Mouse (Mus musculus) intestine, postnatal 0 days (tissue): ENCODE measurements around the gene Aebp2. TPM values are rescaled to one million over a fixed set of nuclear protein-coding genes. Genes with fewer than 3 reads are reported as not detected.

Experiments used
- ATAC-seq: fragments of 200-750 bp; cut with Nextera tagmentation; 2 replicates; pipeline ENCODE4 v1.8.0; 2017; ENCODE audit warnings: mild to moderate bottlenecking, moderate TSS enrichment, moderate library complexity
- H3K27ac ChIP-seq: fragments of 300-500 bp; sonication (generic); 2 replicates; pipeline ENCODE4 v1.5.1; 2014; ENCODE audit warnings: mild to moderate bottlenecking, low read depth, low read length, moderate library complexity
- H3K27me3 ChIP-seq: fragments of 300-500 bp; sonication (generic); replicated peaks from 2 replicates; pipeline ENCODE4 v1.6.1; 2014; ENCODE audit warnings: low read length, mixed read lengths; ENCODE audit not compliant: control insufficient read depth, insufficient read depth
- H3K36me3 ChIP-seq: fragments of 300-500 bp; sonication (generic); 2 replicates; pipeline ENCODE4 v1.6.1; 2014; ENCODE audit warnings: mild to moderate bottlenecking, moderate library complexity; ENCODE audit not compliant: control insufficient read depth, insufficient read depth
- H3K4me1 ChIP-seq: fragments of 300-500 bp; sonication (generic); replicated peaks from 2 replicates; pipeline ENCODE4 v1.6.1; 2014; ENCODE audit warnings: antibody characterized with exemption, low read length, mixed read lengths; ENCODE audit not compliant: control insufficient read depth, insufficient read depth
- H3K4me2 ChIP-seq: fragments of 300-500 bp; sonication (generic); replicated peaks from 2 replicates; pipeline ENCODE4 v1.6.1; 2014; ENCODE audit warnings: low read depth, mild to moderate bottlenecking, moderate library complexity
- H3K4me3 ChIP-seq: fragments of 300-500 bp; sonication (generic); 2 replicates; pipeline ENCODE4 v1.5.1; 2014; ENCODE audit warnings: low read depth, low read length
- H3K9ac ChIP-seq: fragments of 300-500 bp; sonication (generic); 2 replicates; pipeline ENCODE4 v1.6.1; 2014; ENCODE audit warnings: mild to moderate bottlenecking, low read depth, low read length
- H3K9me3 ChIP-seq: fragments of 300-500 bp; sonication (generic); 2 replicates; pipeline ENCODE4 v1.6.1; 2016; ENCODE audit warnings: mixed run types; ENCODE audit not compliant: control insufficient read depth
- CTCF ChIP-seq: sonication (generic); IDR thresholded peaks from 2 replicates; pipeline ENCODE4 v1.5.1; 2016; ENCODE audit warnings: low read depth, mild to moderate bottlenecking, control low read depth, antibody characterized with exemption, moderate library complexity
- WGBS: fragments of 180-500 bp; shearing (Covaris S2); extraction: QIAGEN DNeasy Blood & Tissue Kit; methylation state at CpG from one replicate; pipeline ENCODE4 v1.1.7; 2014; 5-methylcytosine and 5-hydroxymethylcytosine counted together
- polyA plus RNA-seq: library from polyadenylated mRNA; unstranded; fragments of >200 nt; fragmentation: Nextera tagmentation; extraction: Ambion mirVana; gene quantifications from 2 replicates; pipeline ENCODE4 v1.2.1, GENCODE M21; 2015

Gene Aebp2
- polyA plus RNA-seq, 1 experiment from 2014 or later, result 8.2 TPM

- ATAC-seq, result no peak
- Histone ChIP-seq H3K4me1 (no peaks in the 10 kb centered on the region), H3K27me3 (no peaks in the 10 kb centered on the region), H3K9ac (no peak overlapping the region), H3K4me2 (no peak overlapping the region), H3K4me3 (no peak overlapping the region), H3K36me3 (no peaks in the 10 kb centered on the region), H3K9me3 (peaks cover 4% of the 10 kb centered on the region), H3K27ac (no peak overlapping the region)
- TF ChIP-seq CTCF, result no peak
- WGBS, result 68% methylated on average over 10 of the region's 10 CpGs
Observed at GRCm38 (mm10) chr6:140708059-140708458, 85.6 kb downstream of the Aebp2 start.

- H3K27ac ChIP-seq, result no peak overlapping the region
- H3K9me3 ChIP-seq, result peaks cover 4% of the 10 kb centered on the region
- 87% methylated on average over 6 of the region's 6 CpGs for WGBS
- H3K4me1 ChIP-seq, result no peaks in the 10 kb centered on the region
- no peak overlapping the region for H3K9ac ChIP-seq
- no peak for ATAC-seq
- no peak overlapping the region for H3K4me3 ChIP-seq
- H3K27me3 ChIP-seq, result no peaks in the 10 kb centered on the region
- H3K36me3 ChIP-seq, result no peaks in the 10 kb centered on the region
- H3K4me2 ChIP-seq, result no peak overlapping the region
- peak; percentile 58 for TF ChIP-seq CTCF
Observed at GRCm38 (mm10) chr6:140709415-140710107, 87.1 kb downstream of the Aebp2 start.

- 0 out of 2 replicates have a peak, but pooled peaks have one; percentile 41 for ATAC-seq
- 7% methylated on average over 11 of the region's 11 CpGs for WGBS
Observed at GRCm38 (mm10) chr6:140712754-140713153, 90.3 kb downstream of the Aebp2 start.

GRCm38 (mm10) chr6:140714905-140715365 is 92.5 kb downstream of the Aebp2 start:
- Histone ChIP-seq H3K4me3 (no peak overlapping the region), H3K27me3 (no peaks in the 10 kb centered on the region), H3K9me3 (no peaks in the 10 kb centered on the region), H3K27ac (no peak overlapping the region), H3K4me2 (no peak overlapping the region), H3K36me3 (no peaks in the 10 kb centered on the region), H3K9ac (no peak overlapping the region), H3K4me1 (no peaks in the 10 kb centered on the region)
- 19% methylated on average over 10 of the region's 10 CpGs for WGBS
- ATAC-seq, result no peak
- TF ChIP-seq CTCF, result peak; percentile 96

More at GRCm38 (mm10) chr6:140712754-140713153, 90.3 kb downstream of the Aebp2 start:
- H3K9me3 ChIP-seq, result no peaks in the 10 kb centered on the region
- H3K4me2 ChIP-seq, result no peak overlapping the region
- no peaks in the 10 kb centered on the region for H3K4me1 ChIP-seq
- no peak overlapping the region for H3K27ac ChIP-seq
- H3K9ac ChIP-seq, result no peak overlapping the region
- TF ChIP-seq CTCF, result peak; percentile 81
- H3K4me3 ChIP-seq, result no peak overlapping the region
- no peaks in the 10 kb centered on the region for H3K36me3 ChIP-seq
- H3K27me3 ChIP-seq, result no peaks in the 10 kb centered on the region

- Histone ChIP-seq H3K4me1 (no peaks in the 10 kb centered on the region), H3K4me2 (no peak overlapping the region), H3K27ac (no peak overlapping the region), H3K36me3 (no peaks in the 10 kb centered on the region), H3K9ac (no peak overlapping the region), H3K9me3 (no peaks in the 10 kb centered on the region), H3K4me3 (no peak overlapping the region), H3K27me3 (no peaks in the 10 kb centered on the region)
- no peak for TF ChIP-seq CTCF
- 81% methylated on average over 10 of the region's 10 CpGs for WGBS
- no peak for ATAC-seq
Observed at GRCm38 (mm10) chr6:140722058-140722457, 99.6 kb downstream of the Aebp2 start.

Other genes with a start within 250 kb of the Aebp2 start
- gene Plekha5, start 198.6 kb upstream of the Aebp2 start, polyA plus RNA-seq, result 17.9 and 18.0 TPM in 2 replicates
- gene Gm11077, start 106.6 kb downstream of the Aebp2 start, polyA plus RNA-seq, result not detected in 2 replicates